Mouse (Mus musculus) NIH3T3 (cell line): ENCODE measurements at regions not wholly inside any gene's neighbourhood (a gene's known extent, or its start where the extent isn't known, plus 50 kb on each side); places are given as distances from the start of the nearest gene placed in this dataset.

Experiments
- DNase-seq: peaks from one replicate; pipeline ENCODE4 v3.0.0-alpha.2; 2012; ENCODE audit warnings: low read depth

GRCm38 (mm10) chr2:74463407-74463806 is 115.8 kb downstream of the Lnpk start:
- DNase-seq: no peak

GRCm38 (mm10) chr2:74461211-74461844 is 117.9 kb downstream of the Lnpk start:
- no peak for DNase-seq

GRCm38 (mm10) chr2:74454431-74454830 is 124.8 kb downstream of the Lnpk start:
- DNase-seq: peak; percentile 17

GRCm38 (mm10) chr2:74452679-74453078 is 126.6 kb downstream of the Lnpk start:
- DNase-seq: no peak

GRCm38 (mm10) chr2:74451578-74451977 is 127.7 kb downstream of the Lnpk start:
- DNase-seq: no peak

GRCm38 (mm10) chr2:74451038-74451437 is 128.2 kb downstream of the Lnpk start:
- no peak for DNase-seq

GRCm38 (mm10) chr2:74450064-74450765 is 129.0 kb downstream of the Lnpk start:
- DNase-seq: no peak

GRCm38 (mm10) chr2:74435184-74435911 is 143.9 kb downstream of the Lnpk start:
- DNase-seq: no peak

- DNase-seq: no peak
These were observed 152.5 kb downstream of the Lnpk start for GRCm38 (mm10) chr2:74426746-74427145.

- DNase-seq: no peak
These were observed 154.5 kb downstream of the Lnpk start for GRCm38 (mm10) chr2:74424726-74425125.

GRCm38 (mm10) chr2:74416097-74416496 is 163.1 kb downstream of the Lnpk start:
- DNase-seq: peak; percentile 3

- no peak for DNase-seq
These were observed 164.5 kb downstream of the Lnpk start for GRCm38 (mm10) chr2:74414721-74415120.

- DNase-seq: peak; percentile 4
These were observed 169.3 kb downstream of the Lnpk start for GRCm38 (mm10) chr2:74409856-74410404.

- peak; percentile 12 for DNase-seq
These were observed 174.7 kb downstream of the Lnpk start for GRCm38 (mm10) chr2:74404493-74404892.

- DNase-seq: no peak
These were observed 188.2 kb downstream of the Lnpk start for GRCm38 (mm10) chr2:74391064-74391463.

- DNase-seq: no peak
These were observed 191.2 kb downstream of the Lnpk start for GRCm38 (mm10) chr2:74388078-74388477.

GRCm38 (mm10) chr2:74384918-74385317 is 194.3 kb downstream of the Lnpk start:
- no peak for DNase-seq

- DNase-seq: no peak
These were observed 198.5 kb downstream of the Lnpk start for GRCm38 (mm10) chr2:74380574-74381287.

- DNase-seq: no peak
These were observed 200.5 kb downstream of the Lnpk start for GRCm38 (mm10) chr2:74378709-74379108.

GRCm38 (mm10) chr2:74373938-74374337 is 205.3 kb downstream of the Lnpk start:
- DNase-seq: no peak

- DNase-seq: no peak
These were observed 206.2 kb downstream of the Lnpk start for GRCm38 (mm10) chr2:74373056-74373455.

GRCm38 (mm10) chr2:74363255-74363654 is 216.0 kb downstream of the Lnpk start:
- no peak for DNase-seq
